ENCODE assay signal across 29 mouse cellular contexts in genomic region chr6:48620031-48620430, GRCm38 (mm10). TPM values are rescaled to one million over a fixed set of nuclear protein-coding genes. Genes with fewer than 3 reads are reported as not detected.
"Had no signal": no experiment of that assay in that cellular context is flagged by ENCODE, and none has a peak within 500 bp of the region (broad histone marks: within the 10 kb centered on the region; RNA-seq: fewer than 3 reads in every experiment).

No protein-coding gene starts in this region.

- H3K4me2 ChIP-seq: kidney, embryonic 15.5 days; limb, embryonic 12.5 days; limb, embryonic 15.5 days; liver, embryonic 11.5 days; lung, embryonic 14.5 days; midbrain, embryonic 12.5 days; neural tube, embryonic 12.5 days; neural tube, embryonic 15.5 days; stomach, embryonic 15.5 days had no signal

- ATAC-seq: intestine, postnatal 0 days; liver, postnatal 0 days; lung, postnatal 0 days; midbrain, embryonic 16.5 days had no signal

- H3K4me1 ChIP-seq: kidney, embryonic 15.5 days; limb, embryonic 12.5 days; limb, embryonic 15.5 days; midbrain, embryonic 12.5 days; neural tube, embryonic 12.5 days; neural tube, embryonic 15.5 days; stomach, embryonic 15.5 days had no signal

- H3K9ac ChIP-seq: kidney, embryonic 15.5 days; limb, embryonic 12.5 days; limb, embryonic 15.5 days; liver, embryonic 14.5 days; liver, postnatal 0 days; lung, embryonic 14.5 days; midbrain, embryonic 12.5 days; neural tube, embryonic 12.5 days; neural tube, embryonic 15.5 days; stomach, embryonic 15.5 days had no signal

- H3K4me3 ChIP-seq: kidney, embryonic 15.5 days; limb, embryonic 12.5 days; limb, embryonic 15.5 days; midbrain, embryonic 12.5 days; neural tube, embryonic 12.5 days; neural tube, embryonic 15.5 days; stomach, embryonic 15.5 days had no signal

- DNase-seq: kidney, adult 2 months; kidney, postnatal 10 days; kidney, postnatal 4 days; liver, postnatal 0 days; lung, embryonic 14.5 days; right cerebral cortex, adult 18-20 months; right cerebral cortex, postnatal 25 days; spleen, adult 18-20 months; thymus, postnatal 25 days had no signal

- H3K27ac ChIP-seq: kidney, embryonic 15.5 days; limb, embryonic 12.5 days; limb, embryonic 15.5 days; liver, embryonic 14.5 days; macrophage; midbrain, embryonic 12.5 days; neural tube, embryonic 12.5 days; neural tube, embryonic 15.5 days; stomach, embryonic 15.5 days had no signal

- H3K9me3 ChIP-seq: kidney, embryonic 15.5 days; limb, embryonic 12.5 days; limb, embryonic 15.5 days; midbrain, embryonic 12.5 days; neural tube, embryonic 12.5 days; neural tube, embryonic 15.5 days; stomach, embryonic 15.5 days had no signal

- H3K27me3 ChIP-seq: kidney, embryonic 15.5 days; neural tube, embryonic 12.5 days; neural tube, embryonic 15.5 days; stomach, embryonic 15.5 days had no signal

RNA-seq across cellular contexts. Expression of gene AI854703, which starts 6.5 kb away (rescaled TPM):
- total RNA-seq: megakaryocyte, adult 5-6 weeks had no signal

RNA-seq across cellular contexts. Expression of gene Gm44965, which starts 26.3 kb away (rescaled TPM):
- total RNA-seq: layer of hippocampus, adult 18-20 months; layer of hippocampus, postnatal 14 days; left cerebral cortex, adult 18-20 months; left cerebral cortex, postnatal 25 days; megakaryocyte, adult 5-6 weeks had no signal
- polyA plus RNA-seq: intestine, embryonic 14.5 days; intestine, postnatal 0 days; kidney, embryonic 15.5 days; limb, embryonic 12.5 days; liver, embryonic 11.5 days; liver, embryonic 14.5 days; liver, postnatal 0 days; lung, embryonic 14.5 days; lung, postnatal 0 days; macrophage; midbrain, embryonic 16.5 days; neural tube, embryonic 12.5 days; neural tube, embryonic 15.5 days; stomach, embryonic 15.5 days; thymus, postnatal 0 days had no signal
